Mouse (Mus musculus) activated CD4-positive, CD25-positive, alpha-beta regulatory T cell, adult 4 months (primary cell): ENCODE data around the gene Il1rl2. TPM values are rescaled to one million over a fixed set of nuclear protein-coding genes. Genes with fewer than 3 reads are reported as not detected.

Experiments used
- ATAC-seq: one replicate; pipeline ENCODE4 v1.8.0; 2017
- polyA plus RNA-seq, 2 experiments: library from polyadenylated mRNA; unstranded; fragments of 100-300 nt; shearing (Covaris generic); gene quantifications; one replicate each; pipeline ENCODE4 v1.2.1; 2017

Il1rl2 gene
- polyA plus RNA-seq, 2 experiments from 2014 or later = 1.3 to 1.5 TPM

DNA sequence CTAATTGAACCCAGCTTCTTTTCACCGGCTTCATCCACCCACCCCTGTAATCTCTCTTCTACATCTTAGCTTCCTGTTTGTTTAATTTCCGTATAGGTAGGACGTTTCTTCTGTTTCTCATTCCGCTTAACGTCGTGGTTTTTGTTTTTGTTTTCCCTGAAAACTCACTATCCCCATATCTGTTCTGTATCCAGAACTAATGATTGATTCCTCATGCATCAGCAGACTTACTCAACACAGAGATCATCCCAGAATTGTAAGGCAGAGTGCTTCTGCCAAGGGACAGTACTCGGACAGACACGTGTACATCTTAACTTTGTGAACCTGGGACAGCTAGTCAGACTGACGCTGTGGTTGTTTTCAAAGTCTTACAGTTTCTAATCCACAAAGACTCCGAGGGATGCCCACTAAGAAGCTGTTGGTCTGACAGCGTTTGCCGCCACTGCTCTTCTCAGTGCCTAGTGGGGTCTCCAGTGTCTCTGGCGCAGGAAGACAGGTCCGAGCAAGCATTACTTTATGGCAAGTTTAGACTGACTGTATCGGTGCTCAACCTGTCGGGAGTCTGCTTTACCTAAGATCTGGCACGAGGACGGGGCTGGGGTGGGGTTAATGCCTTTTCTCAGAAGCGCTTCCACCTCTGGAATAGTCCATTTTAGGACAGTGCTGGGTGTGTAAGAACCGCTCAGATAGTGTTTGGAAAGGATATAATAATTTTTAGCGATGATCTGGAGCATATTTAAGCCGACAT, 719 bp downstream of the Il1rl2 start:
- ATAC-seq = peak; percentile 80

- ATAC-seq = no peak
These were observed 1.4 kb downstream of the Il1rl2 start for GRCm38 (mm10) chr1:40325711-40326327.

- no peak for ATAC-seq
These were observed 3.2 kb downstream of the Il1rl2 start for GRCm38 (mm10) chr1:40327604-40328003.

DNA sequence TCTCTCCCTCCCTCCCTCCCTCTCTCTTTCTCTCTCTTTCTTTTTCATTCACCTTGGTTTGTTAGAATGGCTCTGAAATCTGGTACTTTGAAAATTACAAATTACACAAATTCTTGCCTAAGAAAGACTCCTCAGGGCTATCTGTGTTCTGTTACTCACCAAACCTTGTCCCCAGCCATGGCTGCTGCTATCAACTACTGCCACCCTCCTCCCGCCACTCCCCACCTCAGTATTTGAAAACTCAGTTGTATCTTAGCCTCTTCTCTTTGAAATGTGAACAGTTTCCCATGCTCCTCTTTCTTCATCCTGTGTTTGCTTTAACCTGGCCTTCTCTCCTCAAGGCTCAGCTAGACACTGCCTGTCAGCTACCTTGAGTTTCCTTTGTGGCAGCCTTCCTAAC, 5.1 kb downstream of the Il1rl2 start:
- no peak for ATAC-seq

DNA sequence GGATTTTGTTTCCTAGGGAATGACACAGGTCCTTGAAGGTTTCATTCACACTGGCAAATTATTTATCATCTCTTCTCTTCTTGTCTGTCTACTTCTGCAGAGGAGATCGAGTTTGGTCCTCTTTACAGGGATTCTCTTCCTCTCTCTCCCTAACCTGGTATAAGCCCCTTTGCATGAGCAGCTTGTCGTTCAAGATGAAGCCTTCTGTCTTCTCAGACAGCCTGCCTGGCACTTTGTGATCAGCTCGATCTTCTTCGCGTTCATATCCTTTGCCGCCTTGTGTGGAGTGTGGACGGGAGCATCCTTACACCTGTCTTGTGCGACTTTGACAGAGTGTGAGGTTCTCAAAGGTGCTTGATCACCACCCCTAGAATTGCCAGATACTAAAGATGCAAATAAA, 5.8 kb downstream of the Il1rl2 start:
- no peak for ATAC-seq

DNA sequence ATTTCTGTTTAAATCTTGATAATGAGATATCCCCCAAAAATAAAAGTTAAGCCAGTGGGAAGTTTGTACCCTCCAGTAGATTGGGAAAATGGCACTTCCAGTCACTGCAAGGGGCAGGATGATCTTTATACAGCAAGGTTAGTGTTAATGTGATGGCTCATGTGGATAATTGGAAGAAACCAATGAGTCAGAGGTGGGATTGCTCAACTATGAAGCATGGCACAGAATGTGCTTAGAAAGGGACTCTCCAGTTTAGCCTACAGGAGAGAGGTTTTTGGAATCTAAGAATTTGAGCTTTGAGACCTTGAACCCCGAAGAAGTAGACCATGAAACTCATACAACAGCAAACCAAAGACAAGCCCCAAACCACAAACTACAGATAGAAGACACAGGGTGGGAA, 14.9 kb downstream of the Il1rl2 start:
- ATAC-seq = no peak

- no peak for ATAC-seq
These were observed 15.7 kb downstream of the Il1rl2 start for GRCm38 (mm10) chr1:40340102-40340501.

DNA sequence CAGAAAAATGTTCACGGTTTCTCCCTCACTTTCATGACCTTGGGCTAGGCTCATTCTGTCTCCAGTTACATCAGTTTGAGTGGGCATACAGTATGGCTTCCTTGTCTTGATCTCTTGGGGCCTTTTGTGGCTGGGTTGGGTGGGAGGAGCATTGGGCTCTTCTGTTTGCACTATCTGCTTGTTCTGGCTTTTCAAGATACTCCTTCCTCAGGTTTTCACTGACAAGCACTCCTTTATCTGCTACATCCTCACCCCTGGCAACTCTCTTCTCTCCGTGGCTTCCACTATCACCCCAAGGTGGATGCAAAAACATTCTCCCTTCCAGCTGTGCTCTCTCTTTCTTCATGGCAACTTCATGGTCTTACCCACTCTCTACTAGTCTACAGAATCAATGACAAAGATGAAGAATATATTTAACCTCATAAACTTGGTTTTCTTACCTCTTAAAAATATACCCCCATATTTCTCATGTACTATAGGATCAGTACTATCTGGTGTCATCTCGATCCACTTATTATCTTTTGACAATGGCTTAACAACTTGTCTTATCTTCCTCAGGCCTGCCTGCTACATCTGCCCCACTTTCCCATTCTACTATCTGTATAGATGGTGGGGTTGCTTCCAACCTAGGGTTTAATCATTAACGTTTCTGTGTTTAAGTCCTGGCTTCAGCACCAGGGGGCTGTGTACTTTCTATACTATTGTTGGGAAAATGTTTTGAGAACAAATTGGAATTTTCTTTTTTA, 27.9 kb downstream of the Il1rl2 start:
- no peak for ATAC-seq

DNA sequence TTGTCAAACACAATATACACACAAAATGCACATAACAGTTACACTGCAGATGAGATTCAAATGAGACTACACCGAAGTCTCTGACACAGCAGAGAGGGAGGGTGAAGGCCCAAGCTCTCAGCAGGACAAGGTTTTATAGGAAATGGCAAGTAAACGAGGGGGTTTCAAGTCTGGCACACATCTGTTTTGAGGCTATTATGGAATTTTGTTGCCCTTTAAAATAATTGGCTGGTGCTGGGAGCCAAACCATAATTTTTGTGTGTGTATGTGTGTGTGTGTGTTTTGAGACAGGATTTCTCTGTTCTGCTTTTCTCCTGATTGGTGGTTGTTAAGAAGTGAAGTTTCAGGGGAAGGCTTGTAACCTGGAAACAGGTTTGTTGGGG, 28.5 kb downstream of the Il1rl2 start:
- ATAC-seq = no peak

DNA sequence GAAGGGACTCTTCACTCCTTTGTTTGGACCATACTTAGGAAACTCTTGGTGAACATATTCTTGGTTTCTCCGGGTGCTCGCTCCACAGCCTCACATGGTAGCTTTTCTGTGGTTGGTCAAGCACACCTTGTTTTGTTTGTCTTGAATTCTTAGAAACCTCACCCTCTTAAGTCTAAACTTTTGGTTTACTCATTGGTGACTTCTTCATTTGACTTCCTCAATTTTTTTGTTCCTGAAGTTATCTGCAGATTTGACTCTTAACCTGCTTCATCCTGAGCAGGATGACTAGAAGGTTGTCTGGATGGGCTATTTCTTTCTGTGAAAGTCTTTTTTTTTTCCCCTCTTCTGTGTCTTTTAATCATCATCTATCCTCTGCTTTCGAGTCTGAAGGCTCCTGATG, 30.3 kb downstream of the Il1rl2 start:
- ATAC-seq = no peak

- ATAC-seq = no peak
These were observed 31.0 kb downstream of the Il1rl2 start for GRCm38 (mm10) chr1:40355431-40355843.

GRCm38 (mm10) chr1:40355904-40356521, 31.6 kb downstream of the Il1rl2 start:
- ATAC-seq = no peak

DNA sequence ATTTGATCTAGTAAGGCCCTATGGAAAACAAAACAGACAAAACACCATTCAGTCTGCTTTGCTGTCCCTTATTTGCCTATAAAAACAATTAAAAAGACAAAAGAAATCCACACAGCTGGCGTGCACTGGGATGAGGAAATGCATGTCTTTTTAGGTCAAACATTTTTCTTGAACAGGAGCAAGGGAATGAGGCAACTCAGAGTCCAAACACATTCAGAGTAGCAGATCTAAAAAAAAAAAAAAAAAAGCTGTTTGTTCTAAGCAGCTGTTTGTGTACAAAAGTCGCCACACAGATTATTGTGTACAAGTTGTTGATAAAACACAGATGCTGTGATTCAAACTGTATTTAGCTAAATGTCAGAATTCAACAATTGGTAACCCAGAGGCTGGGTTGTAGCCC, 33.5 kb downstream of the Il1rl2 start:
- ATAC-seq = no peak

- no peak for ATAC-seq
These were observed 33.9 kb downstream of the Il1rl2 start for GRCm38 (mm10) chr1:40358351-40358750.

DNA sequence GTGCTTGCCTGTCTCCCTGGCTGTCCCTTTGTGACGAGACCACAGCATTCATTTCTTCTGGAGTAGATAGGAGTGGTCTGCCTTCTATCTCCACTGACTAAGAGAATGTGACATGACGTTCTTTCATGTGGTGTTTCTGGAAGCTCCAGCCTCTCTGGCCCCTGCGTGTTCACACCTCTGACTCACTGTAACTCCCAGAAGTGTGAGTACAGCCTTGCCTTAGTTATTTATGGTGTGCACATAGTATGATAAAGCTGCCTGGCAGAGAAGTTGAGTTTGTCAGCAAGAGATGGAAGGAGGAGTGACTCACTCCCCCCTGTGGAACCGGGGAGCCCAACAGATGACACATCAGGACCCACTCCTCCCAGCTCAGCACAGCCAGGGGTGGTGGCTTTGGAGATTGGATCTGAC, 34.4 kb downstream of the Il1rl2 start:
- ATAC-seq = no peak

- no peak for ATAC-seq
These were observed 35.3 kb downstream of the Il1rl2 start for GRCm38 (mm10) chr1:40359731-40360130.

- no peak for ATAC-seq
These were observed 36.6 kb downstream of the Il1rl2 start for GRCm38 (mm10) chr1:40360969-40361368.

GRCm38 (mm10) chr1:40361596-40361995, 37.2 kb downstream of the Il1rl2 start:
- ATAC-seq = no peak

DNA sequence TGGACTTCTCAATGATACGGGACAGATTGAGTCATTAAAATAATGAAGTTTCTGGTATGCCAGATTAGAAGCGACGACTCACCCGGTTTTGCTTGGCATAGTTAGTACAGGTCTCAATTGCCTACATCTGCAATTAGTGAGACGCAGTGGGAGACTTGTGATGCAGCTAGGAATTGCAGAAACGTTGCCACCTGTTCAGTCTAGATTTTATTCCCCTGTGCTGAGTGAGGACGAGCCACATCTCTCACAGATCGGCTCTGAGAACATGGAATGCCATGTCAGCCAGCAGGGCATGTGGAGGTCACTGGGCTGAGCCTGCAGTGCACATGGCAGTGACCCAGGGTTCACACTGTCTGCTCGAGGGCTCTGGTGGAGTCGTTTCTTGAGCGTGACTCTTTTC, 38.4 kb downstream of the Il1rl2 start:
- no peak for ATAC-seq

GRCm38 (mm10) chr1:40372951-40373350, 48.5 kb downstream of the Il1rl2 start:
- ATAC-seq = no peak

DNA sequence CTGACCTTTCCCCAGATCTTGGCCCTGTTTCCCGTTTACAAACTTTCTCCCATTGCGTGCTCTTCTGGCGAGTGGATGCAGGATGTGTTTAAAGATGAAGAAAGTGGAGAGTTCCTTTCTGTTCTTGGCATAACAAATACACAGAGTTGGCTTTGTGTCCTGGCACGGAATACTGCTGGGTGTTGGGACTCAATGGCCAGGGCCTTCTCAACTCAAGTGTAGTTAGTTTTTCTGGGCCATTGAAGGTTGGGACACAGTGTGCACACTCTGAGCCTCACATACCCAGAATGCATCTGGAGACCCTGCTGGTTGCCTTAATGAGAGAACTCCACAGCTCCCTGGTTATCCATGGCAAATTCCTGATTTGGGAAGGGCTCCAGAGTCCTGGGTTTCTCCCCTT, 50.7 kb downstream of the Il1rl2 start:
- no peak for ATAC-seq

DNA sequence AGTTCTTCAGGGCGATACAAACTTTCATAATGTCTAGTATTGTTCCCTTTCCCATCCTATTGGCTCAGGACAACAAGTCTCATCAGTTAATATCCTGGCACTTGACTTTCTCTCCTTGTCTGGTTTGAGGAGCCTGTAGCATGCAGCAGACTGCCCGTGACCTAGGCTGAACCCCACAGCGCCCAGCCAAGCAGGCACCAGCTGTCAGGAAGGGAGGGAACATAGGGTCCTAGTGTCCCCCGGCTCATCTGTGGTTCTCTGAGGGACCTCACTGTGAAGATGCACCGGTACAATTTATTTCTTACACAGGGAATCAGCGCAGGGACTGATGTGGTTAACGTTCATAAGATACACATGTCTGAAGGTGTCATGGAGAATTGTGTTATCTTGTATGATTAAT, 52.3 kb downstream of the Il1rl2 start:
- ATAC-seq = no peak

GRCm38 (mm10) chr1:40378794-40379193, 54.4 kb downstream of the Il1rl2 start:
- ATAC-seq = no peak
